Mouse (Mus musculus) natural killer cell, adult 2 months (primary cell): Measurements from ENCODE around the gene Pcsk4.

Experiments used
- DNase-seq, 2 experiments: peaks; one replicate each; pipeline ENCODE4 v3.0.0; 2022; ENCODE audit warnings: low spot score in 2 of 2

Pcsk4 gene

DNA sequence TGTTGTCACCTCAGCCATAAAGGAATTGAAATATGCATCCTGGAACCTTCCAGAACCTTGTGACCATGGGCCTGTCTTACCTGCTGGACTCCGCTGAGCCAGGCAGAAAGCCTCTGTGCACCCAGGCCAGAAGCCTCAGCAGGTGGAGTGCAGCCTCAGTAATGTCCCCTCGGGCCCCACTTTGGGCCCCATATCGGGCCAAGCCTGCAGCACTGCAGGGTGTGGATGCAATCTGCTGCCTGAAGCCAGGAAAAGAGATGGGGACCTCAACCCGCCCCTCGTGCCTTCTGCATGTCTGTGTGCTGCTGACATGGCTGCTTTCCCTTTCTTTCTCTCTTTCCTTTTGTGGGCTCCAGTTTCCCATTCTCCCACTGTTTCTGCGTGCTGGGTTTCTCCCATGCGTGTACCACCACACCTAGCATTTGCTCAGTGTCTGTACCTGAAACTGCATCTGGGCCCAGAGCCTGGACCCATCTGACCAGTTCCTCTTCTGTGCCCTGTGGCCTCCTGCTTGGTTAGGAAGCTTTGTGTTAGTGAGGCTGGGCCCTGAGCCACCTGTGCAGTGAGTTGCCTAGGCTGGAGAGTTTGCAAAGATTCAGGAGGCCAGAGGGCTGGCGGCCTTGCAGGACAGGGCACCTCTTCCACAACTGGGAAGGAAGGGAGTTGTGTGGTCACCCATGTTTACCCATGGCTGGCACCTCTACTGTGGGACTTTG lies 57.3 kb downstream of the Pcsk4 start:
- no peak for DNase-seq
